Mouse (Mus musculus) neural tube, embryonic 11.5 days (tissue): ENCODE measurements at regions not wholly inside any gene's neighbourhood (a gene's known extent, or its start where the extent isn't known, plus 50 kb on each side); places are given as distances from the start of the nearest gene placed in this dataset.

Experiments
- ATAC-seq: fragments of 200-750 bp; cut with Nextera tagmentation; 2 replicates; pipeline ENCODE4 v1.8.0; 2017; ENCODE audit warnings: moderate number of reproducible peaks, mild to moderate bottlenecking, moderate TSS enrichment, moderate library complexity; ENCODE audit not compliant: insufficient read depth, low FRiP score, low TSS enrichment
- DNase-seq: peaks from one replicate; pipeline ENCODE4 v3.0.0-alpha.2; 2015; ENCODE audit warnings: low spot score
- H3K27ac ChIP-seq: fragments of 300-500 bp; sonication (generic); 2 replicates; pipeline ENCODE4 v1.5.1; 2014; ENCODE audit warnings: low read depth, mild to moderate bottlenecking, low read length
- H3K27me3 ChIP-seq: fragments of 300-500 bp; sonication (generic); 2 replicates; pipeline ENCODE4 v1.6.1; 2014; ENCODE audit warnings: mild to moderate bottlenecking, low read length, mixed read lengths; ENCODE audit not compliant: control insufficient read depth, insufficient read depth
- H3K36me3 ChIP-seq: fragments of 300-500 bp; sonication (generic); 2 replicates; pipeline ENCODE4 v1.6.1; 2014; ENCODE audit warnings: mild to moderate bottlenecking, low read length, moderate library complexity, mixed read lengths; ENCODE audit not compliant: control insufficient read depth, insufficient read depth
- H3K4me1 ChIP-seq: fragments of 300-500 bp; sonication (generic); 2 replicates; pipeline ENCODE4 v1.6.1; 2014; ENCODE audit warnings: low read length, mixed read lengths; ENCODE audit not compliant: control insufficient read depth, insufficient read depth
- H3K4me2 ChIP-seq: fragments of 300-500 bp; sonication (generic); 2 replicates; pipeline ENCODE4 v1.6.1; 2014; ENCODE audit warnings: low read depth, mild to moderate bottlenecking, moderate library complexity
- H3K4me3 ChIP-seq: fragments of 300-500 bp; sonication (generic); 2 replicates; pipeline ENCODE4 v1.5.1; 2014; ENCODE audit warnings: low read depth, low read length
- H3K9ac ChIP-seq: fragments of 300-500 bp; sonication (generic); 2 replicates; pipeline ENCODE4 v1.6.1; 2014; ENCODE audit warnings: mild to moderate bottlenecking, low read length
- H3K9me3 ChIP-seq: fragments of 300-500 bp; sonication (generic); 2 replicates; pipeline ENCODE4 v1.6.1; 2016; ENCODE audit warnings: low read length; ENCODE audit not compliant: control insufficient read depth
- WGBS: fragments of 180-500 bp; shearing (Covaris S2); extraction: QIAGEN DNeasy Blood & Tissue Kit; methylation state at CpG from one replicate; pipeline ENCODE4 v1.1.7; 2014; 5-methylcytosine and 5-hydroxymethylcytosine counted together

GRCm38 (mm10) chr1:137606716-137607115 lies 568.8 kb downstream of the Ptprc start:
- Histone ChIP-seq H3K9me3 (no peaks in the 10 kb centered on the region), H3K36me3 (no peaks in the 10 kb centered on the region), H3K27ac (no peak overlapping the region), H3K4me2 (no peak overlapping the region), H3K4me1 (no peaks in the 10 kb centered on the region), H3K27me3 (no peaks in the 10 kb centered on the region), H3K9ac (no peak overlapping the region), H3K4me3 (no peak overlapping the region)
- no peak for ATAC-seq
- DNase-seq: no peak
- WGBS: 84% methylated on average over 1 of the region's 1 CpGs

GRCm38 (mm10) chr1:137605890-137606663 lies 569.4 kb downstream of the Ptprc start:
- Histone ChIP-seq H3K27me3 (no peaks in the 10 kb centered on the region), H3K9me3 (no peaks in the 10 kb centered on the region), H3K9ac (no peak overlapping the region), H3K27ac (0 out of 2 replicates have a peak overlapping the region, but pooled peaks have one; percentile 1), H3K4me3 (no peak overlapping the region), H3K36me3 (no peaks in the 10 kb centered on the region), H3K4me2 (no peak overlapping the region), H3K4me1 (no peaks in the 10 kb centered on the region)
- peak; percentile 53 for ATAC-seq
- DNase-seq: peak; percentile 59
- 46% methylated on average over 11 of the region's 11 CpGs for WGBS

- Histone ChIP-seq H3K27ac (no peak overlapping the region), H3K9me3 (no peaks in the 10 kb centered on the region), H3K4me2 (no peak overlapping the region), H3K27me3 (no peaks in the 10 kb centered on the region), H3K9ac (no peak overlapping the region), H3K4me1 (no peaks in the 10 kb centered on the region), H3K4me3 (no peak overlapping the region), H3K36me3 (no peaks in the 10 kb centered on the region)
- 90% methylated on average over 7 of the region's 7 CpGs for WGBS
- ATAC-seq (no peak), DNase-seq (no peak)
Measured at GRCm38 (mm10) chr1:137593732-137594131, 581.8 kb downstream of the Ptprc start.

- no peak overlapping the region for H3K4me2 ChIP-seq
- H3K4me1 ChIP-seq: no peaks in the 10 kb centered on the region
- no peaks in the 10 kb centered on the region for H3K9me3 ChIP-seq
- no peak overlapping the region for H3K9ac ChIP-seq
- no peak overlapping the region for H3K27ac ChIP-seq
- no peak overlapping the region for H3K4me3 ChIP-seq
- H3K27me3 ChIP-seq: no peaks in the 10 kb centered on the region
- ATAC-seq (no peak), DNase-seq (no peak)
- no peaks in the 10 kb centered on the region for H3K36me3 ChIP-seq
- whole genome bisulfite sequencing: 71% methylated on average over 2 of the region's 2 CpGs
Measured at GRCm38 (mm10) chr1:137591891-137592290, 583.6 kb downstream of the Ptprc start.

- DNase-seq: no peak
Measured at GRCm38 (mm10) chr1:137591295-137591694, 584.2 kb downstream of the Ptprc start.

GRCm38 (mm10) chr1:137588304-137589300 lies 586.9 kb downstream of the Ptprc start:
- Histone ChIP-seq H3K4me1 (no peaks in the 10 kb centered on the region), H3K9me3 (no peaks in the 10 kb centered on the region), H3K4me3 (no peak overlapping the region), H3K9ac (no peak overlapping the region), H3K4me2 (no peak overlapping the region), H3K36me3 (no peaks in the 10 kb centered on the region), H3K27ac (no peak overlapping the region), H3K27me3 (no peaks in the 10 kb centered on the region)
- WGBS: 87% methylated on average over 6 of the region's 6 CpGs
- DNase-seq (no peak), ATAC-seq (no peak)

More at GRCm38 (mm10) chr1:137591295-137591694, 584.2 kb downstream of the Ptprc start:
- 64% methylated on average over 3 of the region's 3 CpGs for WGBS
- no peaks in the 10 kb centered on the region for H3K27me3 ChIP-seq
- no peak overlapping the region for H3K4me2 ChIP-seq
- no peaks in the 10 kb centered on the region for H3K36me3 ChIP-seq
- H3K9me3 ChIP-seq: no peaks in the 10 kb centered on the region
- no peak overlapping the region for H3K27ac ChIP-seq
- H3K4me3 ChIP-seq: no peak overlapping the region
- no peak for ATAC-seq
- no peak overlapping the region for H3K9ac ChIP-seq
- no peaks in the 10 kb centered on the region for H3K4me1 ChIP-seq

GRCm38 (mm10) chr1:137587481-137588228 lies 587.9 kb downstream of the Ptprc start:
- no peak for ATAC-seq
- no peaks in the 10 kb centered on the region for H3K27me3 ChIP-seq
- WGBS: 88% methylated on average over 12 of the region's 12 CpGs

GRCm38 (mm10) chr1:137584696-137585095 lies 590.8 kb downstream of the Ptprc start:
- 74% methylated on average over 6 of the region's 6 CpGs for WGBS
- no peak for ATAC-seq
- H3K27me3 ChIP-seq: no peaks in the 10 kb centered on the region
- no peak overlapping the region for H3K4me3 ChIP-seq
- H3K27ac ChIP-seq: no peak overlapping the region
- no peaks in the 10 kb centered on the region for H3K4me1 ChIP-seq
- H3K9ac ChIP-seq: no peak overlapping the region
- no peaks in the 10 kb centered on the region for H3K9me3 ChIP-seq
- H3K36me3 ChIP-seq: no peaks in the 10 kb centered on the region
- no peak for DNase-seq
- H3K4me2 ChIP-seq: no peak overlapping the region

More at GRCm38 (mm10) chr1:137587481-137588228, 587.9 kb downstream of the Ptprc start:
- DNase-seq: no peak
- no peak overlapping the region for H3K4me2 ChIP-seq
- H3K4me1 ChIP-seq: no peaks in the 10 kb centered on the region
- no peaks in the 10 kb centered on the region for H3K36me3 ChIP-seq
- H3K9me3 ChIP-seq: no peaks in the 10 kb centered on the region
- no peak overlapping the region for H3K9ac ChIP-seq
- H3K27ac ChIP-seq: no peak overlapping the region
- H3K4me3 ChIP-seq: no peak overlapping the region
